Mouse (Mus musculus) thymus, adult 2 months (tissue): Measurements from ENCODE around the gene Slc35b2.

Source experiments
- CTCF ChIP-seq: fragments of 200-500 bp; IDR thresholded peaks from 2 replicates; pipeline ENCODE4 v1.5.1; 2012; ENCODE audit warnings: mild to moderate bottlenecking, control low read depth, low read length, moderate library complexity, borderline replicate concordance; ENCODE audit not compliant: control insufficient read depth, poor library complexity, insufficient read depth; ENCODE audit errors: extremely low read depth
- POLR2A ChIP-seq: fragments of 200-500 bp; IDR thresholded peaks from 2 replicates; pipeline ENCODE4 v1.6.1; 2012; ENCODE audit warnings: mild to moderate bottlenecking, low read length, control low read depth, moderate library complexity; ENCODE audit not compliant: control insufficient read depth, poor library complexity, insufficient read depth; ENCODE audit errors: extremely low read depth

DNA sequence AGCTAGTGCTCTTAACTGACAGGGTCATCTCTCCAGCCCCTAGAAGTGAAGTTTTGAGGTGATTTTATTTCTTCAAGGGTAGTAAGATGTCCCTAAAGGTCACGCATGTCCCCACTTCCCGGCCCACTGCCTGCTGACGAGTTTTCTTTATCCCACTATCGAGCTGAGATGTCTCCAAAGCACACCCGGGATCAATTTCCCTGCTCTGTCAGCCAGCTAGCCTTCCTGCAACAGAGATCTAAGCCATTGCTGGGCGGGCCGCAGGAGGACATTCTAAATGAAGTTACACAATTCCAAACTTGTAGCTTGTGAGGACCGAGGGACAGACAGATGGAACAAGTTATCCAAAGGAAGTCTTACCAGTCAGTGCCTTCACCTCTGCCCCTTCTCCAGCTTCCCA, 36.6 kb downstream of the Slc35b2 start:
- TF ChIP-seq POLR2A (no peak), CTCF (no peak)
